Mouse (Mus musculus): Measurements from ENCODE around the gene BC028528.

- TF ChIP-seq CTCF (conservative IDR thresholded peaks at IDR 0.05; ENCODE audit: insufficient read depth, insufficient read length, low read depth, low read length) (no peak), POLR2A (IDR thresholded peaks at IDR 0.05; ENCODE audit: low read depth, low read length) (no peak)
These were observed 12.7 kb downstream of the BC028528 start for GRCm38 (mm10) chr3:95879063-95879462.
